Mouse (Mus musculus) adrenal gland, adult 2 months (tissue): ENCODE measurements around the gene Zfr. TPM values are rescaled to one million over a fixed set of nuclear protein-coding genes. Genes with fewer than 3 reads are reported as not detected.
"Not testable (repeated sequence)": the region's sequence is repeated elsewhere in the genome, so short reads cannot be mapped to it uniquely, and the experiment has no call there.

Experiments
- DNase-seq: peaks from one replicate; pipeline ENCODE4 v3.0.0; 2021
- polyA plus RNA-seq: library from polyadenylated mRNA; depleted of rRNA; stranded (reverse); fragments of >200 nt; gene quantifications from 2 replicates; pipeline ENCODE4 v1.2.3, GENCODE M21; 2012
- total RNA-seq, 2 experiments: library from RNA; stranded (reverse); gene quantifications; 2 replicates each; pipeline ENCODE4 v1.2.3; 2021

Zfr gene
- total and polyA plus RNA-seq, 3 experiments, result 152 to 205 (median 182) TPM

- DNase-seq, result no peak
Observed at GRCm38 (mm10) chr15:12106430-12106829, 11.2 kb upstream of the Zfr start.

GRCm38 (mm10) chr15:12108200-12108599 lies 9.4 kb upstream of the Zfr start:
- DNase-seq, result no peak

- DNase-seq, result not testable (repeated sequence)
Observed at GRCm38 (mm10) chr15:12108922-12109321, 8.7 kb upstream of the Zfr start.

- DNase-seq, result peak; percentile 56
Observed at GRCm38 (mm10) chr15:12111232-12111631, 6.4 kb upstream of the Zfr start.

- DNase-seq, result no peak
Observed at GRCm38 (mm10) chr15:12113411-12113810, 4.2 kb upstream of the Zfr start.

GRCm38 (mm10) chr15:12114546-12114945 lies 3.1 kb upstream of the Zfr start:
- no peak for DNase-seq

GRCm38 (mm10) chr15:12115722-12116230 lies 1.9 kb upstream of the Zfr start:
- DNase-seq, result no peak

- DNase-seq, result no peak
Observed at GRCm38 (mm10) chr15:12118093-12118431, 431 bp downstream of the Zfr start.

- DNase-seq, result peak; percentile 84
Observed at GRCm38 (mm10) chr15:12118432-12119128, 949 bp downstream of the Zfr start.

- DNase-seq, result no peak
Observed at GRCm38 (mm10) chr15:12119129-12119466, 1.5 kb downstream of the Zfr start.

- no peak for DNase-seq
Observed at GRCm38 (mm10) chr15:12124913-12125312, 7.3 kb downstream of the Zfr start.

GRCm38 (mm10) chr15:12130871-12131270 lies 13.2 kb downstream of the Zfr start:
- DNase-seq, result not testable (repeated sequence)

GRCm38 (mm10) chr15:12134546-12134945 lies 16.9 kb downstream of the Zfr start:
- peak; percentile 50 for DNase-seq

GRCm38 (mm10) chr15:12135368-12135767 lies 17.7 kb downstream of the Zfr start:
- peak; percentile 18 for DNase-seq

GRCm38 (mm10) chr15:12136371-12136770 lies 18.7 kb downstream of the Zfr start:
- no peak for DNase-seq

- DNase-seq, result no peak
Observed at GRCm38 (mm10) chr15:12140985-12141729, 23.5 kb downstream of the Zfr start.

- DNase-seq, result no peak
Observed at GRCm38 (mm10) chr15:12147423-12147822, 29.8 kb downstream of the Zfr start.

GRCm38 (mm10) chr15:12149501-12149900 lies 31.9 kb downstream of the Zfr start:
- DNase-seq, result no peak

GRCm38 (mm10) chr15:12153747-12154146 lies 36.1 kb downstream of the Zfr start:
- no peak for DNase-seq

GRCm38 (mm10) chr15:12178126-12178525 lies 60.5 kb downstream of the Zfr start:
- no peak for DNase-seq

- DNase-seq, result not testable (repeated sequence)
Observed at GRCm38 (mm10) chr15:12181181-12181805, 63.7 kb downstream of the Zfr start.

- DNase-seq, result peak; percentile 14
Observed at GRCm38 (mm10) chr15:12193880-12194816, 76.5 kb downstream of the Zfr start.
